In the genomic region with DNA sequence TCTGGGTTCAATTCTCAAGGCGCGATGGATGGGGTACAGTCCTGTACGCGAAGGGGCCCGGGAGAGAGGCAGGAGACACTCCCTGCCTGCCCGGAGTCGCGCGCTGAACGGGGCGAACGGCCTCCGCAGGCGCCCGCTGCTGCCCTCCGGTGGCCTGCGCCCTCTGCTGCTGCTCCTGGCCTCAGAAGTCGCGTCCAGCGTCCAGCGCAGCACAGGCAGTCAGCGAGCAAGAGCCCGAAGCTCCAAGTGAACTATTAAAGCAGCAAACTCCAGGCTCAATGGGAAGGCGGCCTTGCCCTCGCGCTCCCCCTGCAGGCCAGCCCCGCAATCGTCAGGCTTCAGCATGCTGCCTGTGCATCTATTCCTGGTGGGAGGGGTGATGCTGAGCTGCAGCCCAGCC, we compare ENCODE assay signal across 9 mouse cellular contexts. TPM values are rescaled to one million over a fixed set of nuclear protein-coding genes. Genes with fewer than 3 reads are reported as not detected.
DNase-seq lines count a peak whose midpoint lies in the region; ATAC-seq lines count a peak whose summit lies in the region.
"Not testable (repeated sequence)": the region's sequence is repeated elsewhere in the genome, so short reads cannot be mapped to it uniquely, and the experiment has no call there.
"Had no signal": no experiment of that assay in that cellular context is flagged by ENCODE, and none has a peak within 500 bp of the region (broad histone marks: within the 10 kb centered on the region; RNA-seq: fewer than 3 reads in every experiment).

No protein-coding gene starts in this region.

- not testable (repeated sequence) for H3K9me3 ChIP-seq in lung, embryonic 16.5 days (ENCODE audit: control insufficient read depth, low read length)

- H3K36me3 ChIP-seq in lung, embryonic 16.5 days (ENCODE audit: control insufficient read depth, insufficient read depth, low read length) = not testable (repeated sequence)

- intact Hi-C loops in gastrocnemius, postnatal 36 days (cut with DNase I) = not testable (repeated sequence)

- peak overlapping the region; percentile 40 for H3K4me2 ChIP-seq in lung, embryonic 16.5 days (ENCODE audit: low read depth, low read length)

- not testable (repeated sequence) for H3K4me1 ChIP-seq in lung, embryonic 16.5 days (replicated peaks; ENCODE audit: control insufficient read depth, insufficient read depth, low read length)

- peak overlapping the region; percentile 29 for H3K4me3 ChIP-seq in lung, embryonic 16.5 days (ENCODE audit: low read length)

- under 1% methylated on average over 20 of the region's 28 CpGs for WGBS in lung, embryonic 16.5 days

- H3K9ac ChIP-seq in lung, embryonic 16.5 days (ENCODE audit: low read length) = 0 out of 2 replicates have a peak overlapping the region, but pooled peaks have one; percentile 32

- not testable (repeated sequence) for H3K27ac ChIP-seq in lung, embryonic 16.5 days (ENCODE audit: low read length)

- not testable (repeated sequence) for H3K27me3 ChIP-seq in lung, embryonic 16.5 days (ENCODE audit: control insufficient read depth, insufficient read depth, low read depth, low read length)

- ATAC-seq in lung, embryonic 16.5 days (ENCODE audit: low read depth) = not testable (repeated sequence)

- peak; percentile 91 for DNase-seq in NIH3T3 (ENCODE audit: low read depth)
- DNase-seq in embryo, embryonic 10 days (ENCODE audit: low spot score) = peak; percentile 87
- DNase-seq in gastrocnemius, postnatal 36 days = peak; percentile 65 to 71
- peak; percentile 76 for DNase-seq in induced T-regulatory cell, adult 2 months (ENCODE audit: low read depth)
- peak; percentile 25 to 34 for DNase-seq in layer of hippocampus, postnatal 25 days (ENCODE audit: extremely low spot score in 1 of 2, low spot score in 1 of 2)
- peak; percentile 83 for DNase-seq in ovary, postnatal 36 days (ENCODE audit: low spot score)
- DNase-seq in thymus, postnatal 14 days = peak; percentile 35

RNA-seq across cellular contexts. Expression of a gene that starts 0.5 kb away (rescaled TPM):
- not detected for total RNA-seq in gastrocnemius, postnatal 36 days (2021)
- not detected for total RNA-seq in layer of hippocampus, postnatal 25 days (2021)
- polyA plus RNA-seq in lung, embryonic 16.5 days (2015; fragmentation: Nextera tagmentation; extraction: Ambion mirVana) = 0.31 TPM in 1 of 2 replicates, not detected in the other
- polyA plus RNA-seq: testis, adult 2 months had no signal

RNA-seq across cellular contexts. Expression of a gene that starts 5.8 kb away (rescaled TPM):
- not detected for total RNA-seq in gastrocnemius, postnatal 36 days (2021)
- total RNA-seq in layer of hippocampus, postnatal 25 days (2021) = not detected
- polyA plus RNA-seq in lung, embryonic 16.5 days (2015; fragmentation: Nextera tagmentation; extraction: Ambion mirVana) = not detected in 2 replicates
- polyA plus RNA-seq: testis, adult 2 months had no signal

RNA-seq across cellular contexts. Expression of a gene that starts 13.2 kb away (rescaled TPM):
- not detected for total RNA-seq in gastrocnemius, postnatal 36 days (2021)
- total RNA-seq in layer of hippocampus, postnatal 25 days (2021) = not detected
- polyA plus RNA-seq in lung, embryonic 16.5 days (2015; fragmentation: Nextera tagmentation; extraction: Ambion mirVana) = 0.38 and 0.49 TPM in 2 replicates
- polyA plus RNA-seq: testis, adult 2 months had no signal

RNA-seq across cellular contexts. Expression of a gene that starts 16.3 kb away (rescaled TPM):
- total RNA-seq in gastrocnemius, postnatal 36 days (2021) = not detected
- total RNA-seq in layer of hippocampus, postnatal 25 days (2021) = not detected
- polyA plus RNA-seq in lung, embryonic 16.5 days (2015; fragmentation: Nextera tagmentation; extraction: Ambion mirVana) = not detected in 2 replicates
- polyA plus RNA-seq: testis, adult 2 months had no signal

RNA-seq across cellular contexts. Expression of a gene that starts 19.2 kb away (rescaled TPM):
- not detected for total RNA-seq in gastrocnemius, postnatal 36 days (2021)
- total RNA-seq in layer of hippocampus, postnatal 25 days (2021) = not detected
- not detected in 2 replicates for polyA plus RNA-seq in lung, embryonic 16.5 days (2015; fragmentation: Nextera tagmentation; extraction: Ambion mirVana)
- polyA plus RNA-seq: testis, adult 2 months had no signal

Comparison
In these comparisons a context has a peak if more than half of its experiments do, and no peak if none do; other contexts are left out.
1. DNase-seq: peak in every context shown above with its lines; median percentile 91 in NIH3T3; 87 in embryo, embryonic 10 days; 83 in ovary, postnatal 36 days; 76 in induced T-regulatory cell, adult 2 months; 68 in gastrocnemius, postnatal 36 days; 35 in thymus, postnatal 14 days; 30 in layer of hippocampus, postnatal 25 days.